Mouse (Mus musculus) cerebellum, adult 2 months (tissue): Measurements from ENCODE around the gene Rnf43. TPM values are rescaled to one million over a fixed set of nuclear protein-coding genes. Genes with fewer than 3 reads are reported as not detected.

Experiments used
- DNase-seq, 2 experiments: peaks; one replicate each; pipeline ENCODE4 v3.0.0; 2021
- H3K27ac ChIP-seq: fragments of 200-500 bp; 2 replicates; pipeline ENCODE4 v1.5.1; 2012; ENCODE audit warnings: low read length, control low read depth, inconsistent platforms; ENCODE audit not compliant: insufficient read depth
- H3K27me3 ChIP-seq: fragments of 200-500 bp; 2 replicates; pipeline ENCODE4 v1.6.1; 2012; ENCODE audit warnings: inconsistent platforms, mild to moderate bottlenecking, low read length, moderate library complexity; ENCODE audit not compliant: control insufficient read depth, insufficient read depth
- H3K4me1 ChIP-seq: fragments of 200-500 bp; 2 replicates; pipeline ENCODE4 v1.6.1; 2011; ENCODE audit warnings: low read length; ENCODE audit not compliant: control insufficient read depth, insufficient read depth
- H3K4me3 ChIP-seq: fragments of 200-500 bp; replicated peaks from 2 replicates; pipeline ENCODE3; 2011; ENCODE audit warnings: mild to moderate bottlenecking, low read depth, low read length, control low read depth; ENCODE audit not compliant: insufficient read depth
- CTCF ChIP-seq: fragments of 200-500 bp; IDR thresholded peaks from 2 replicates; pipeline ENCODE4 v1.5.1; 2011; ENCODE audit warnings: low read depth, mild to moderate bottlenecking, control low read depth, low read length, moderate library complexity, borderline replicate concordance; ENCODE audit not compliant: insufficient read depth
- POLR2A ChIP-seq: fragments of 200-500 bp; IDR thresholded peaks from 2 replicates; pipeline ENCODE4 v1.6.1; 2011; ENCODE audit warnings: low read length, control low read depth, borderline replicate concordance; ENCODE audit not compliant: insufficient read depth
- WGBS: fragments of 180-500 bp; shearing (Covaris S2); methylation state at CpG from one replicate; pipeline ENCODE4 v1.1.7; 2018; 5-methylcytosine and 5-hydroxymethylcytosine counted together
- polyA plus RNA-seq: library from polyadenylated mRNA; depleted of rRNA; stranded (reverse); fragments of >200 nt; gene quantifications from 2 replicates; pipeline ENCODE4 v1.2.3, GENCODE M21; 2012; rRNA removed

Gene Rnf43
- polyA plus RNA-seq = 2.2 and 2.6 TPM in 2 replicates

- DNase-seq = peak; percentile 85 to 92
- WGBS = under 1% methylated on average over 8 of the region's 8 CpGs
- Histone ChIP-seq H3K4me3 (peak within 1 kb of the TSS; percentile 71), H3K27me3 (no peaks in the 10 kb centered on the region), H3K4me1 (no peaks in the 10 kb centered on the region), H3K27ac (no peak within 1 kb of the TSS)
- TF ChIP-seq CTCF (peak; percentile 70), POLR2A (no peak)
These were observed at the start of gene Rnf43 for GRCm38 (mm10) chr11:87662407-87662806. Gene Rnf43, plus strand, starts transcription at chr11:87662722.

- no peaks in the 10 kb centered on the region for H3K27me3 ChIP-seq
- H3K4me1 ChIP-seq = peaks cover 25% of the 10 kb centered on the region
- 34% methylated on average over 7 of the region's 7 CpGs for WGBS
- DNase-seq = no peak
- H3K27ac ChIP-seq = no peak overlapping the region
- no peak overlapping the region for H3K4me3 ChIP-seq
- TF ChIP-seq CTCF (no peak), POLR2A (no peak)
These were observed 48.5 kb upstream of the Rnf43 start for GRCm38 (mm10) chr11:87613972-87614371.

GRCm38 (mm10) chr11:87615551-87615950 is 47.0 kb upstream of the Rnf43 start:
- 84% methylated on average over 5 of the region's 5 CpGs for WGBS
- TF ChIP-seq CTCF (no peak), POLR2A (no peak)
- Histone ChIP-seq H3K27ac (no peak overlapping the region), H3K4me1 (peaks cover 24% of the 10 kb centered on the region), H3K27me3 (no peaks in the 10 kb centered on the region), H3K4me3 (no peak overlapping the region)
- no peak for DNase-seq

GRCm38 (mm10) chr11:87615952-87616351 is 46.6 kb upstream of the Rnf43 start:
- peaks cover 24% of the 10 kb centered on the region for H3K4me1 ChIP-seq
- H3K27me3 ChIP-seq = no peaks in the 10 kb centered on the region
- DNase-seq = no peak
- TF ChIP-seq CTCF (no peak), POLR2A (no peak)
- no peak overlapping the region for H3K4me3 ChIP-seq
- no peak overlapping the region for H3K27ac ChIP-seq
- WGBS = 91% methylated on average over 2 of the region's 2 CpGs

- H3K4me1 ChIP-seq = peaks cover 18% of the 10 kb centered on the region; the same call in 1 of the 2 replicates
- 93% methylated on average over 66 of the region's 69 CpGs for WGBS
- TF ChIP-seq CTCF = no peak
- no peak for TF ChIP-seq POLR2A
- H3K27me3 ChIP-seq = no peaks in the 10 kb centered on the region
- H3K27ac ChIP-seq = no peak within 1 kb of the TSS
- no peak within 1 kb of the TSS for H3K4me3 ChIP-seq
- DNase-seq = no peak
These were observed 45.6 kb upstream of the Rnf43 start, which contains the start of gene Hsf5 for GRCm38 (mm10) chr11:87616790-87617474. Gene Hsf5, plus strand, starts transcription at chr11:87617164.

- no peak overlapping the region for H3K27ac ChIP-seq
- TF ChIP-seq POLR2A (no peak), CTCF (no peak)
- DNase-seq = no peak
- H3K4me3 ChIP-seq = no peak overlapping the region
- no peaks in the 10 kb centered on the region for H3K27me3 ChIP-seq
- 95% methylated on average over 32 of the region's 32 CpGs for WGBS
- H3K4me1 ChIP-seq = peaks cover 13% of the 10 kb centered on the region; the same call in 1 of the 2 replicates
These were observed 44.9 kb upstream of the Rnf43 start for GRCm38 (mm10) chr11:87617606-87618005.

- no peak for DNase-seq
- Histone ChIP-seq H3K27ac (no peak overlapping the region), H3K4me1 (no peaks in the 10 kb centered on the region; the same call in 1 of the 2 replicates), H3K4me3 (no peak overlapping the region), H3K27me3 (no peaks in the 10 kb centered on the region)
- TF ChIP-seq CTCF (no peak), POLR2A (no peak)
- WGBS = 88% methylated on average over 4 of the region's 4 CpGs
These were observed 39.4 kb upstream of the Rnf43 start for GRCm38 (mm10) chr11:87623160-87623559.

GRCm38 (mm10) chr11:87629859-87630258 is 32.7 kb upstream of the Rnf43 start:
- no peak overlapping the region for H3K27ac ChIP-seq
- no peaks in the 10 kb centered on the region for H3K27me3 ChIP-seq
- TF ChIP-seq CTCF = peak; percentile 60
- no peak for TF ChIP-seq POLR2A
- H3K4me3 ChIP-seq = no peak overlapping the region
- no peaks in the 10 kb centered on the region; the same call in 1 of the 2 replicates for H3K4me1 ChIP-seq
- 29% methylated on average over 10 of the region's 10 CpGs for WGBS
- no peak for DNase-seq
